Mouse (Mus musculus) heart, embryonic 15.5 days (tissue): ENCODE data around the gene Hist2h2ac. TPM values are rescaled to one million over a fixed set of nuclear protein-coding genes. Genes with fewer than 3 reads are reported as not detected.
"Not testable (repeated sequence)": the region's sequence is repeated elsewhere in the genome, so short reads cannot be mapped to it uniquely, and the experiment has no call there.

Experiments
- ATAC-seq: fragments of 200-750 bp; cut with Nextera tagmentation; replicated peaks from 2 replicates; pipeline ENCODE4 v1.8.0; 2017; ENCODE audit warnings: low read depth, moderate TSS enrichment; ENCODE audit not compliant: insufficient number of reproducible peaks, insufficient read depth, low FRiP score
- H3K27ac ChIP-seq: fragments of 300-500 bp; sonication (generic); 2 replicates; pipeline ENCODE4 v1.5.1; 2015; ENCODE audit warnings: mild to moderate bottlenecking, inconsistent platforms
- H3K27me3 ChIP-seq: fragments of 300-500 bp; sonication (generic); 2 replicates; pipeline ENCODE4 v1.6.1; 2015; ENCODE audit warnings: inconsistent platforms
- H3K36me3 ChIP-seq: fragments of 300-500 bp; sonication (generic); 2 replicates; pipeline ENCODE4 v1.6.1; 2015; ENCODE audit warnings: mild to moderate bottlenecking, inconsistent platforms
- H3K4me1 ChIP-seq: fragments of 300-500 bp; sonication (generic); replicated peaks from 2 replicates; pipeline ENCODE4 v1.6.1; 2015; ENCODE audit warnings: inconsistent platforms
- H3K4me2 ChIP-seq: fragments of 300-500 bp; sonication (generic); 2 replicates; pipeline ENCODE4 v1.6.1; 2015; ENCODE audit warnings: inconsistent platforms, mild to moderate bottlenecking, moderate library complexity
- H3K4me3 ChIP-seq: fragments of 300-500 bp; sonication (generic); 2 replicates; pipeline ENCODE4 v1.5.1; 2015; ENCODE audit warnings: mild to moderate bottlenecking, inconsistent platforms
- H3K9ac ChIP-seq: fragments of 300-500 bp; sonication (generic); 2 replicates; pipeline ENCODE4 v1.6.1; 2015; ENCODE audit warnings: mild to moderate bottlenecking, inconsistent platforms
- H3K9me3 ChIP-seq: fragments of 300-500 bp; sonication (generic); replicated peaks from 2 replicates; pipeline ENCODE4 v1.6.1; 2016; ENCODE audit warnings: inconsistent platforms
- WGBS: fragments of 180-500 bp; shearing (Covaris S2); methylation state at CpG from one replicate; pipeline ENCODE4 v1.1.7; 2015; ENCODE audit warnings: mixed read lengths; 5-methylcytosine and 5-hydroxymethylcytosine counted together
- polyA plus RNA-seq: library from polyadenylated mRNA; unstranded; fragments of >200 nt; fragmentation: Nextera tagmentation; extraction: Ambion mirVana; gene quantifications from 2 replicates; pipeline ENCODE4 v1.2.1, GENCODE M21; 2015

The Hist2h2ac gene
- polyA plus RNA-seq, 1 experiment from 2014 or later: 5.3 TPM

DNA sequence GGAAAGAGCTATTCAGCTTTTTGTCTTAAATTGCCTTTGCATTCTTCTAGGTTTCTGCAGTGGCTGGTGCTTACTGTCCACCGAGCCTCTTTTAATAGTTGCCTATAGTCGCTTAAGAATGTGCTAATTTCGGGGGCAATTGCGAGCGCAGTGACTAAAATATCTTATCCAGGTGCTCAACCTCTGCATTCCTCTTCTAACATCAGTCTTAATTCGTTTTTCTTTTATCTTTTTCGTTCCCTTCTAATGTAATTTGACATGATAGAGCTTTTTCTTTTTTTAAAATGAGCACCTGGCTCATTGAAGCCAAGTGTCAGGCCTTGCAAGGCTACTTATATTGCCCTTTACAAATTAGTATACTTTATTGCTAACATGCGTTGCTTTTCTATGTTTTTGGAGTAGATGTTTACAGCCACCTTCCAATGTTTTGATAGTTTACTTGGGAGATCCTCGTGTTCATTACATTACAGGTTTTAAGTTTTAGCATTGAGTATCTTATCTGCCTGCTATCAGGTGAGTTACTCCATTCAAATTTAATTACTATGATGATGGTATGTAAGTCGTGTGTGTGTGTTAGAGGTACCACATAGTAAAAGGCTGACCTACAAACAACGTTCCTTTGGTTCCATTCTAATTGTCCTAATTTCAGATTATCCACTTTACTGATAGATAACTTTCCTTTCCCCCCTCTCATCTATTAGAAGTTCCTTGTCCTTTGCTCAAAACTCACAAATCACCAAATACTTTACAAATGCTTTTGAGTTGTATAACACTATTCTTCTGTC, 26.9 kb upstream of the Hist2h2ac start:
- Histone ChIP-seq H3K27me3 (no peaks in the 10 kb centered on the region), H3K4me2 (peak overlapping the region; percentile 60), H3K4me1 (peaks cover 35% of the 10 kb centered on the region), H3K9ac (peak overlapping the region; percentile 50), H3K36me3 (no peaks in the 10 kb centered on the region), H3K9me3 (no peaks in the 10 kb centered on the region), H3K27ac (peak overlapping the region; percentile 27; the same call in 1 of the 2 replicates), H3K4me3 (peak overlapping the region; percentile 47)
- no peak for ATAC-seq
- WGBS: 9% methylated on average over 11 of the region's 11 CpGs

DNA sequence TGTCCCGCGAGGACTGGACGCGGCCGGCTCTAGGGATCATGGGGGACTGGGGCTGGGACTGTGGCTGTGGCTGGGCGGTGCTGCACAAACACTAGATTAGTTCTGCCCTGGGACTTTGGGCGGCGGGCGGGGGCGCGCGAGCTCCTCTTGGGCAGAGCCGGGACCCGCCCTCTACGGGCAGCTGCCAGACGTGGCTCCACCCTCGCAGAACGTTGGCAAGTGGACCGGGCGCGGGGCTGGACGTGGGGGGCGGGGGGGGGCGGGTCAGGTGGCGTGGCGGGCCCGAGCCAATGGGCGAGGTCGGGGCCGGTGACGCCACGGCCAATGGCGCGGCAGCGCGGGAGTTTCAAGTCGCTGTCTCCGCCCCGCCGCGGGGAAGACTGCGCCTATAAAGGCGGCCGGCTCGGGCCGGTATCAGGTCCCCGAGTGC, 25.8 kb upstream of the Hist2h2ac start, which contains the start of gene Hist2h3c1:
Hist2h3c1 (plus strand) TSS at position 259 of the 430 bp plus-strand sequence.
- not testable (repeated sequence) for H3K36me3 ChIP-seq, H3K9me3 ChIP-seq, H3K27me3 ChIP-seq
- peak; percentile 91 for ATAC-seq
- Histone ChIP-seq H3K4me3 (peak within 1 kb of the TSS; percentile 47), H3K4me2 (peak within 1 kb of the TSS; percentile 60), H3K27ac (peak within 1 kb of the TSS; percentile 77), H3K9ac (peak within 1 kb of the TSS; percentile 50), H3K4me1 (peaks cover 35% of the 10 kb centered on the region)
- 0% methylated on average over 9 of the region's 47 CpGs for WGBS

DNA sequence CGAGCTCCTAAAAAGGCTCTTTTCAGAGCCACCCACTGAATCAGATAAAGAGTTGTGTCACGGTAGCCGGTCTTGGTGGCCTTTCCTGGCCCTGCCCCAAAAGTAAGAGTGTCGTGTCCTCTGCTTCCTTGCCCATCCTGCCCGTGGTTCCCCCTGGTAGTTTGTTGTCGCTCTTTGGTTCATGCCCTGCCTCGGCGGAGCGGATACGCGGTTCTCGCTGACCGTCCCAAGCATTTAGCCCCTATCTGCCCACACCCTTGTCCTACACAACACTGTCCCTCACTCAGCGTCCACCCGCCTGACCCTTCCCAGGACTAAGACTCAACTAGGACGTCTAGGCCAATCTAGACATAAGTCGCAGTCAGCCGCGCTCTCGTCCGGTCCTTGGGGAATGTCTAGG, 25.3 kb upstream of the Hist2h2ac start:
- Histone ChIP-seq H3K27ac (peak overlapping the region; percentile 77), H3K4me1 (peaks cover 35% of the 10 kb centered on the region), H3K4me3 (peak overlapping the region; percentile 41), H3K4me2 (peak overlapping the region; percentile 43; the same call in 1 of the 2 replicates)
- not testable (repeated sequence) for H3K27me3 ChIP-seq, H3K36me3 ChIP-seq, H3K9me3 ChIP-seq, H3K9ac ChIP-seq
- WGBS: 0% methylated on average over 10 of the region's 21 CpGs
- ATAC-seq: peak; percentile 1

GRCm38 (mm10) chr3:96245003-96245886, 24.6 kb upstream of the Hist2h2ac start, which contains the start of gene Hist2h2aa1:
Gene Hist2h2aa1 (plus strand): TSS chr3:96245497.
- peak within 1 kb of the TSS; percentile 66 for H3K9ac ChIP-seq
- peak within 1 kb of the TSS; percentile 96 for H3K27ac ChIP-seq
- WGBS: under 1% methylated on average over 41 of the region's 88 CpGs
- not testable (repeated sequence) for H3K36me3 ChIP-seq, H3K27me3 ChIP-seq, H3K9me3 ChIP-seq
- H3K4me1 ChIP-seq: peaks cover 37% of the 10 kb centered on the region
- H3K4me3 ChIP-seq: peak within 1 kb of the TSS; percentile 50
- ATAC-seq: peak; percentile 87
- H3K4me2 ChIP-seq: peak within 1 kb of the TSS; percentile 73

DNA sequence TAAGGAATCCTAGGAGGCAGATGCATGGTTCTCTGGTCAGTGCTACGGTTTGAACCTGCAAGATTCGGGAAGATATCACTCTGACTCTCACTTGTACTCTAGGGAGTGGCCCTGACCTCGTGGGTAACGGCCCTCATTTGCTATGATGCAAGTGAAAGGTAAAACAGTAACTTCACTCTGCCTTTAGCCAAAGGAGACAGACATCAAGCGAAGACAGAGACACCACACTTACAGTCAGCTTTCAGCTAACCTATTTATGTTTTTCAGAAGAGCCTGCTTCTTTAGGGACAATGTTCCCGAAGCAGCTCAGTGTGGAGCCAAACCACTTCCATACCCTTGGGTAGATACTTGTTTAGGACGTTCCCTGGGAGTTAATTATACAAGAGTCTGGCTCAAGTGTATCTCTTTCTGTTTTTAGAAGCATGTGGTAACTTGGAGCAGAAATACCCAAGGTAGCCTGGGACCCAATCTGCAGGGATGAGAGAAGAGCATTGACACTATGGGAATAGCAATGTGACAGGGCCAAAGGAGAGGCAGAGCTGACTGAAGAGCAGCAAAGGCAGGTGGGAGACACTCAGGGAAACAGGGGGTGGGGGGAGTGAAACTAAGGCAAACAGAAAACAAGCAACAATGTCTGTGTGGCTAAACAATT, 23.4 kb upstream of the Hist2h2ac start:
- no peak for ATAC-seq
- H3K9ac ChIP-seq: peak overlapping the region; percentile 66; the same call in 1 of the 2 replicates
- H3K27ac ChIP-seq: peak overlapping the region; percentile 96
- peak overlapping the region; percentile 73 for H3K4me2 ChIP-seq
- peak overlapping the region; percentile 50; the same call in 1 of the 2 replicates for H3K4me3 ChIP-seq
- H3K9me3 ChIP-seq: no peaks in the 10 kb centered on the region
- H3K4me1 ChIP-seq: peaks cover 35% of the 10 kb centered on the region
- H3K36me3 ChIP-seq: no peaks in the 10 kb centered on the region
- WGBS: 76% methylated on average over 7 of the region's 7 CpGs
- no peaks in the 10 kb centered on the region for H3K27me3 ChIP-seq

DNA sequence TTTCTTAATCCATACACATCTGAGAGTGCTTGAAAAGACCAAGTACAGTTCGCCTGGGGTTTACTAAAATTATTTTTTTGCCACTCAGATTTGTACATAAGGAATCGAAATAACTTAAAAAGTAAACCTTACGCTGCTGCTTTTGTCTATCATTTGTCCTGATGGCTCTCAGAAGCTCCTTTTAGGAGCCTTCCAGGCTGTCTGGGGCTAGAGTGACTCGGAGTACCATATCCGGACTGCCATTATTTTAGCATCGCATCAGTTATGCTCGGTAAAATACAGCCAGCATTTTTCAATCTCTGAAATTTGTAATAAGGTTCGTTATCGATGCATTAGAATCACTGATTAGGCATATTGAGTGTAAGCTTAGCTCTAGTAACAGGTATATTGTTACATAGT, 20.1 kb upstream of the Hist2h2ac start:
- Histone ChIP-seq H3K9ac (peak overlapping the region; percentile 52), H3K9me3 (no peaks in the 10 kb centered on the region), H3K4me2 (peak overlapping the region; percentile 56), H3K27me3 (no peaks in the 10 kb centered on the region), H3K4me3 (no peak overlapping the region), H3K4me1 (peaks cover 35% of the 10 kb centered on the region), H3K27ac (peak overlapping the region; percentile 87), H3K36me3 (no peaks in the 10 kb centered on the region)
- WGBS: 80% methylated on average over 9 of the region's 9 CpGs
- no peak for ATAC-seq

DNA sequence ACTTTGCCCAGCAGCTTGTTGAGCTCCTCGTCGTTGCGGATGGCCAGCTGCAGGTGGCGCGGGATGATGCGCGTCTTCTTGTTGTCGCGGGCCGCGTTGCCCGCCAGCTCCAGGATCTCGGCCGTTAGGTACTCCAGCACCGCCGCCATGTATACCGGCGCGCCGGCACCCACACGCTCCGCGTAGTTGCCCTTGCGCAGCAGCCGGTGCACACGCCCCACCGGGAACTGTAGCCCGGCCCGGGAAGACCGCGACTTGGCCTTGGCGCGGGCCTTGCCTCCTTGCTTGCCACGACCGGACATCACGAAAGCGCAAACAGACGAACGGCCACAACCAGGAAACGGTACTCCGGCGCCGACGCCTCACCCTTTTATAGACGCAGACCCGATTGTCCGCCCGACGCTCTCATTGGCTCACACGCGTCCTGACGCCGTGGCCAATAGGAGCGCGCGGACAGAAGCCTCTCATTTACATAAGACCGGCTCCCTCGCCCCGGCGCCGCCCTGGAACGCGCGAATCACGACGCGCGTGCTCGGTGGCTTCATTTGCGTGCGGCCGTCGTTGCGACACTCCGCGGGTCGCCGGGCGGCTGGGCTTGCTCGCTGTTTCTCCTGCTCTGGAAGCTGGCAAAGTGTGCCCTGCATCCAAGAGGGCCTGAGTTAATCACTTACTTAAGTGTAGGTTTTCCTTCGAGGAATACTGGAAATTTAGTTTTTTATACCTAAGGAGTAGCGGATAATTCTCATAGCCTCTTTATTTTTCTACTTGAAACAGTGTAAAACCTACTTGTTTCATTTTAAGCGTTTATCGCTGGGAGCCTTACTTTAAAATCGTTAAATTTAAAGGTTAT, 19.5 kb upstream of the Hist2h2ac start, which contains the start of gene Hist2h2aa2:
Hist2h2aa2 (minus strand) TSS at position 328 of the 850 bp plus-strand sequence.
- peak; percentile 85 for ATAC-seq
- H3K27me3 ChIP-seq, H3K9me3 ChIP-seq, H3K36me3 ChIP-seq: not testable (repeated sequence)
- Histone ChIP-seq H3K4me1 (peaks cover 35% of the 10 kb centered on the region), H3K4me2 (peak within 1 kb of the TSS; percentile 56), H3K9ac (peak within 1 kb of the TSS; percentile 52), H3K4me3 (peak within 1 kb of the TSS; percentile 44), H3K27ac (peak within 1 kb of the TSS; percentile 87)
- 3% methylated on average over 47 of the region's 85 CpGs for WGBS

GRCm38 (mm10) chr3:96238954-96239793, 18.5 kb upstream of the Hist2h2ac start, which contains the start of gene Hist2h3c2:
Gene Hist2h3c2 (minus strand): TSS chr3:96239127.
- not testable (repeated sequence) for H3K9me3 ChIP-seq, H3K36me3 ChIP-seq, H3K27me3 ChIP-seq
- peak; percentile 87 for ATAC-seq
- peak within 1 kb of the TSS; percentile 65 for H3K9ac ChIP-seq
- WGBS: 0% methylated on average over 20 of the region's 68 CpGs
- H3K4me3 ChIP-seq: peak within 1 kb of the TSS; percentile 55
- peak within 1 kb of the TSS; percentile 65 for H3K4me2 ChIP-seq
- H3K27ac ChIP-seq: peak within 1 kb of the TSS; percentile 82
- H3K4me1 ChIP-seq: peaks cover 30% of the 10 kb centered on the region

DNA sequence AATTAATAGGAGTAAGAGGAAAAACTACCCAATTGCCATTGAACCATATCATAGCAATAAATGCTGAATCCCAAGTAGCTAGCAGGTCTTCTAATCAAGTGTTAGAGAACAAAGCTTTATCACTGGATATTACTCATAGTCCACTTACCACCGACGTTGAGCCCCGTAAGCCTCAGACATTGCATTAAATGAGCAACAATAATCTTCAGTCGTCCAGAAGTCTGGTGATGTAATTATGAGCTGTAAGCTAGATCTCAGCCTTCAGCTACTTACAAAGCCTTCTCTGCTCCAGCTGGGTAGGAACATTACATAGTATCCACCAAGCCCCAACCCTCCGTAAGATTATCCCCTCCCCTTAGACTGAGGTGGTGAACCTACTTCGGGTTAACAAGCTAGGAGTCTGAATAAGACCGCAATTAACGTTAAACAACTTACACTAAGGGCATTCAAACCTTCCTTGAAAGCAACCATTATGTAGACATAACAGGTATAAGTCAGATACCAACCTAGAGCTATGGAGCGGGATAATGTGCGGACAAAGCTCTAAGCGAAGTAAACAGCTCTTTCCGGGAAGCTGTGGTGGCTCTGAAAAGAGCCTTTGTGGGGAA, 17.3 kb upstream of the Hist2h2ac start:
- H3K27me3 ChIP-seq: no peaks in the 10 kb centered on the region
- H3K4me3 ChIP-seq: peak overlapping the region; percentile 55
- H3K9ac ChIP-seq: peak overlapping the region; percentile 65
- H3K27ac ChIP-seq: peak overlapping the region; percentile 69
- ATAC-seq: no peak
- H3K4me2 ChIP-seq: peak overlapping the region; percentile 65
- WGBS: under 1% methylated on average over 12 of the region's 12 CpGs
- H3K36me3 ChIP-seq: no peaks in the 10 kb centered on the region
- no peaks in the 10 kb centered on the region for H3K9me3 ChIP-seq
- peaks cover 19% of the 10 kb centered on the region for H3K4me1 ChIP-seq
